Mouse (Mus musculus) cortical plate, adult 2 months (tissue): Measurements from ENCODE around the gene Acmsd.

ENCODE experiments used
- CTCF ChIP-seq: fragments of 200-500 bp; IDR thresholded peaks from 2 replicates; pipeline ENCODE4 v1.5.1; 2011; ENCODE audit warnings: mild to moderate bottlenecking, control low read depth, low read length; ENCODE audit not compliant: insufficient read depth; ENCODE audit errors: extremely low read depth
- POLR2A ChIP-seq: fragments of 200-500 bp; IDR thresholded peaks from 2 replicates; pipeline ENCODE4 v1.6.1; 2011; ENCODE audit warnings: mild to moderate bottlenecking, low read length, control low read depth; ENCODE audit not compliant: insufficient read depth; ENCODE audit errors: extremely low read depth

DNA sequence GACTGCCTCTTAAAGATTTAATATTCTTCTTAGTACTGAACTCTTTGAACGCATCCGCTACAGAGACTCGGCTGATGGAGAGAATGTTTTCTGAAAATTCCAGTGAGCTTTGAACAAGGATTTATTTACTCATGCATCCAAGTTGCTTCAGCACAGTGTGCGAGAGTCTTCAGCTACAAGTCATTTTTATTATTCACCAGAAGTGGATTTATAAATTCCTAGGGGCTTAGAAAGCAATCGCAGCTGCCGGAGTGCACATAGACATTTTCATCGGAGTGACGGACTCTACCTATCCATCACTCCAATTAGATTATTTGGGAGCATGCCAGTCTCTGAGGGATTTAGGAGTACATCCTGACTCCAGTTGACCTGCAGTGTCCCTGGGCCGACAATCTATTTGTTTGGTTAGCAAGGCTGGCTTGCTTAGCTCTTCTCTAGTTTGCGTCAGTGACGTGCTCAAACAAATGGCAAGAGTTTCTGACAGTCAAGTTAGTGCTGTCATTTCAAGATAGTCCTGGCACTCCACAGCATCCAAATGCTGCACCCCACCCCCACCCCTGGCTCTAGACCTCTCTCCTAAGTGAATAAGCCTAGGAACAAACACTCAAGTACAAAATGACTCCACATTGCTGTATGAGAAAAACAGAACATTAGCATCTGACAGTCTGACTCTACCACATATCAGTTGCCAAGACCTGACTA is 21.3 kb downstream of the Acmsd start:
- TF ChIP-seq CTCF (no peak), POLR2A (no peak)
